Mouse (Mus musculus) bone marrow, adult 2 months (tissue): ENCODE data around the gene Btbd1. TPM values are rescaled to one million over a fixed set of nuclear protein-coding genes. Genes with fewer than 3 reads are reported as not detected.

ENCODE experiments used
- H3K27ac ChIP-seq: fragments of 200-500 bp; 2 replicates; pipeline ENCODE4 v1.5.1; 2012; ENCODE audit warnings: low read depth, mild to moderate bottlenecking, control low read depth, inconsistent platforms, low read length; ENCODE audit not compliant: control insufficient read depth, poor library complexity, insufficient read depth
- H3K4me1 ChIP-seq: fragments of 200-500 bp; 2 replicates; pipeline ENCODE4 v1.6.1; 2011; ENCODE audit warnings: low read length; ENCODE audit not compliant: control insufficient read depth, insufficient read depth
- H3K4me3 ChIP-seq: fragments of 200-500 bp; replicated peaks from 2 replicates; pipeline ENCODE3; 2011; ENCODE audit warnings: mild to moderate bottlenecking, low read depth, low read length, control low read depth; ENCODE audit not compliant: control insufficient read depth
- CTCF ChIP-seq: fragments of 200-500 bp; IDR thresholded peaks from 2 replicates; pipeline ENCODE4 v1.5.1; 2011; ENCODE audit warnings: low read length, control low read depth; ENCODE audit not compliant: control insufficient read depth, insufficient read depth
- POLR2A ChIP-seq: fragments of 200-500 bp; IDR thresholded peaks from 2 replicates; pipeline ENCODE4 v1.6.1; 2011; ENCODE audit warnings: low read depth, mild to moderate bottlenecking, control low read depth, low read length, borderline replicate concordance; ENCODE audit not compliant: control insufficient read depth
- WGBS: fragments of 180-500 bp; shearing (Covaris S2); methylation state at CpG from one replicate; pipeline ENCODE4 v1.1.7; 2018; 5-methylcytosine and 5-hydroxymethylcytosine counted together
- polyA plus RNA-seq: library from polyadenylated mRNA; stranded (reverse); fragments of >200 nt; gene quantifications from 2 replicates; pipeline ENCODE4 v1.2.4, GENCODE M21; 2011; ENCODE audit warnings: low replicate concordance; ENCODE audit not compliant: missing spikeins, insufficient read depth, insufficient read length

Btbd1 gene
- polyA plus RNA-seq, result 20.6 and 37.0 TPM in 2 replicates

GRCm38 (mm10) chr7:81829379-81829894, at the start of gene Btbd1:
Gene Btbd1, minus strand, starts transcription at chr7:81829431.
- TF ChIP-seq CTCF, result no peak
- no peak; the same call in 1 of the 2 replicates for TF ChIP-seq POLR2A
- Histone ChIP-seq H3K4me3 (peak within 1 kb of the TSS; percentile 97), H3K27ac (peak within 1 kb of the TSS; percentile 94), H3K4me1 (no peaks in the 10 kb centered on the region; the same call in 1 of the 2 replicates)
- 2% methylated on average over 53 of the region's 58 CpGs for WGBS

GRCm38 (mm10) chr7:81875372-81875771, 46.1 kb upstream of the Btbd1 start:
- 77% methylated on average over 9 of the region's 9 CpGs for WGBS

DNA sequence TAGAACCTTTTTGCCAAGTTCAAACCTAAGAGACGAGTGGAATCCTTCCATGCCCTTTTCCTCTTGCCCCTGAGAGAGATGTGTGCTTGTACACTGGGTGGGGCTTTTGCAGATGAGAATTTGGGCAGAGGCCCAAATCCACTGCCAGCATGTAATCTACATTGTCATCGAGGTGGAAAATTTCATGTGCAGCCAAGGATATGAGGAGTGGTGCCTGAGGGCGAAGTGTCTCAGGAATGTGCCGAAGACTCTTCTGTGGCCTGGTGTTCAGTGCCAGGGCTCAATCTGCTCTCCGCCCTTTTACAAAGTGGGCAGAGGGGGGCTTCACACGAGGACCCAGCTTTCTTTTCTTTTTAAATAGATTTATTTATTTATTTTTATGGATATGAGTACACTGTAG, 45.4 kb upstream of the Btbd1 start:
- 73% methylated on average over 6 of the region's 6 CpGs for WGBS
- Histone ChIP-seq H3K4me1 (no peaks in the 10 kb centered on the region), H3K27ac (no peak overlapping the region), H3K4me3 (no peak overlapping the region)
- TF ChIP-seq POLR2A, result no peak
- TF ChIP-seq CTCF, result no peak

More at GRCm38 (mm10) chr7:81875372-81875771, 46.1 kb upstream of the Btbd1 start:
- no peaks in the 10 kb centered on the region for H3K4me1 ChIP-seq
- H3K27ac ChIP-seq, result no peak overlapping the region
- TF ChIP-seq POLR2A, result no peak
- TF ChIP-seq CTCF, result no peak
- no peak overlapping the region for H3K4me3 ChIP-seq

DNA sequence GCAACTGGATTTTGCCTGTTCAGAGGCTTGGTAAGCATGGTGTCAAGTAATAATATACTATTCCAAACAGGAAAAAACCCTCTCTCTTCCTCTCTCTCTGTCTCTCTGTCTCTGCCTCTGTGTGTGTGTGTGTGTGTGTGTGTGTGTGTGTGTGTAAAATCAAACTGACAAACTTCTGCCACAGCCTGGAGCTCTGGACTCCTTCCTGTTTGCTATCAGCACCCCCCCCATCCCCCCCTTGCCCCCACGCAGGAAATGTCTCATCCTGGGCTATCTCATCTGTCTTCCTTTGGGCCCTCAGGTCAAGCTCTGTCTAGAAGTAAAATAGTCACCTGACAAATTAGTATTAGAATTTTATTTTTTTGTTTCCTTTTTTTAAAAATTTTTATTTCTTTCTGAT, 44.6 kb upstream of the Btbd1 start:
- Histone ChIP-seq H3K4me1 (no peaks in the 10 kb centered on the region), H3K27ac (no peak overlapping the region), H3K4me3 (no peak overlapping the region)
- WGBS, result 21% methylated on average over 1 of the region's 1 CpGs
- TF ChIP-seq CTCF (no peak), POLR2A (no peak)

DNA sequence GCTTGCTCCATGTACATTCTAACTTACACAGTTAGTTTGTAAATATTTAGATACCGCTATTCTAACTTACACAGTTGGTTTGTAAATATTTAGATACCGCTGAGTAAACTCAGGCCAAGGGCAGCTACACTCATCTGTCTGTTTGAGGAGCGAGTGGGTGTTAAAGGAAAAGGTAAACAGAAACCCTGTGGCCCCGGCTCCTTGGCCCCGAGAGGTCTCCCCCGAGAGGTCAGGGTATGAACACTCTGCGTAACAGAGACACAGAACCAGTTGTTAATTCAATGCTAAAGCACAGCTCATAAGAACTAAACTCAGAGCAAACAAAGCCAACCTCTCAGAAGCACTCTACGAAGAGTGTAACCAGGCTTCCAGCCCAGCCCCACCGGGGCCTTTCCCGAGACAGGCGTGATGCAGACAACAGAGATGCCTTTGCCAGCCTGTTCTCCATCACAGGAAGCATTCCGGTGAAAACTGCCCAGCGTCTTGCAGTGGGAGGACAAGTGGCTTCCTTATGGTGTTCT, 43.3 kb upstream of the Btbd1 start:
- Histone ChIP-seq H3K4me3 (no peak overlapping the region), H3K4me1 (no peaks in the 10 kb centered on the region), H3K27ac (no peak overlapping the region)
- 87% methylated on average over 13 of the region's 13 CpGs for WGBS
- TF ChIP-seq POLR2A (no peak), CTCF (no peak)

- H3K4me3 ChIP-seq, result no peak overlapping the region
- WGBS, result 33% methylated on average over 6 of the region's 6 CpGs
- TF ChIP-seq POLR2A (0 out of 2 replicates have a peak, but pooled peaks have one; percentile 23), CTCF (peak; percentile 96)
- H3K27ac ChIP-seq, result no peak overlapping the region
- peaks cover 3% of the 10 kb centered on the region; the same call in 1 of the 2 replicates for H3K4me1 ChIP-seq
Observed at GRCm38 (mm10) chr7:81868158-81868557, 38.9 kb upstream of the Btbd1 start.

DNA sequence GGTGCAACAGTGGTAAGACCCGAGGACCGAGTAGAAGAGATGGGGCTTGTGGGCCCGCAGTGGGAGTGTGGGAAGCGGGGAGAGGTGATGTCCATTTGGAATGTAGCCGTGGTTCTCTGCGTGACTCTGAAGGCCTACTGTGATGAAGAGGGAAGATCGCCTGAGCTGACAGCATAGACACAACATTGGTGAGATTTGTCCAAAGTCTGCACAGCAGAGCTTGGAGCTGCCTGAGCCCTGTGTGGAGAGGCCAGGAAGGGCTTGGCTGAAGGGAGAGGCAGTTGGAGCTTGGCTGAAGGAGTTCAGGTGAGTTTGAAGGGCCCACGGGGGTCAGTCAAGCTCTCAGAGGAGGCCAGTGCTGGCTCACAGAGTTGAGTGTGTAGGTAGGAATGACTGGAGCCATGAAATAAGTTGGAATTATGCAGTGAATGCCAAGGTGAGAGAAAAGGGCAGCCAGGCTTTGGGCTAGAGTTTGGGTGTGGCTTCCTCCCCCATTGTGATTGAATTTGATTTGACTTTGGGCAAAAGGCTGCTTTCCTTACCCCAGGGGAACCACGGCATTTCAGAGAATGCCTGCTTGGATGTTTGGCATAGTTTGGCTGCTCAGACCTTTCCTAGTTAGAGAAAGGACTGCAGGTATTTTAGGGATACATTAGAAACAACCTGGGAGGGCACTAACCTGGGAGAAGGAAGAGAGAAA, 38.1 kb upstream of the Btbd1 start:
- WGBS, result 77% methylated on average over 9 of the region's 9 CpGs
- H3K4me3 ChIP-seq, result no peak overlapping the region
- no peak overlapping the region for H3K27ac ChIP-seq
- H3K4me1 ChIP-seq, result peaks cover 3% of the 10 kb centered on the region; the same call in 1 of the 2 replicates
- TF ChIP-seq CTCF (no peak), POLR2A (no peak)

DNA sequence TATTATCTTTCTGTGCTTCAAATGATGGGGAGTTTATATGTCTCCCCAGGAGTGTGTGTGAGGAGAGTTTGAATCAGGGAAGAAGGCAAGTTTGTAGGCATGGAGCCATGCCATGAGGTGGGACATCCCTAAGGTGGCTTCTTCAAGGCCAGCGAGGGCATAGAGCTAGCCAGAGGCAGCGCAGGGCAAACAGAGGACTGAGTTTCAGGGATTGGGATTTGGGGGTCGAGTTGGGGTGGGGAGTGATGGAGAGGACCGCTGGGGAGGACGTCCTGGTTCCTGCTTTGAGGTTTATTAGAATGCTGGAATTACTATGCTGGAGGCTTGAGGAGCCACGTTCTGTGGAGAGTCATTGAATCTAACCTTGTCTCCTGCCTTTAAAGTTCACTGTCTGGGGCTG, 36.7 kb upstream of the Btbd1 start:
- TF ChIP-seq POLR2A, result no peak
- no peak for TF ChIP-seq CTCF
- Histone ChIP-seq H3K4me3 (no peak overlapping the region), H3K27ac (no peak overlapping the region), H3K4me1 (peaks cover 7% of the 10 kb centered on the region; the same call in 1 of the 2 replicates)
- WGBS, result 84% methylated on average over 6 of the region's 6 CpGs

DNA sequence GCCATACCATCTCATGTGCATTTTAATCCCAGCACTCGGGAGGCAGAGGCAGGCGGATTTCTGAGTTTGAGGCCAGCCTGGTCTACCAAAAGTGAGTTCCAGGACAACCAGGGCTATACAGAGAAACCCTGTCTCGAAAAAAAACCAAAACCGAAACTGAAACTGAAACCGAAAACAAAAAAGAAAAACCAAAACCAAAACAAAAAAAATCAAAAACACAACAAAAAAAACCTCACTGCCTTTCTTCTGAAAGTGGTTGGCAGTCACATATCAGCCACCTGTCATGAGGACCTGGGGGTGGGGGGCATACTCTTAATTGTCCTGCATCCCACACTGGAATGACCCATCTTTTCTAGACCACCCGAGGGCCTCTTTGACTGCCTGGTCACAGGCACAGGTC, 35.3 kb upstream of the Btbd1 start:
- peaks cover 7% of the 10 kb centered on the region; the same call in 1 of the 2 replicates for H3K4me1 ChIP-seq
- no peak overlapping the region for H3K4me3 ChIP-seq
- WGBS, result 75% methylated on average over 6 of the region's 6 CpGs
- no peak overlapping the region for H3K27ac ChIP-seq
- TF ChIP-seq POLR2A, result no peak
- no peak for TF ChIP-seq CTCF
